Mouse (Mus musculus): ENCODE data around the gene Spock1. TPM values are rescaled to one million over a fixed set of nuclear protein-coding genes. Genes with fewer than 3 reads are reported as not detected.

Gene Spock1
- polyA plus RNA-seq, 1 experiment from 2014 or later = 1.6 TPM

GRCm38 (mm10) chr13:57937463-57938229 is 29.5 kb upstream of the Spock1 start:
- H3K9ac ChIP-seq (ENCODE audit: low read length) = no peak overlapping the region
- H3K27me3 ChIP-seq (ENCODE audit: control insufficient read depth, insufficient read depth, low read length) = no peaks in the 10 kb centered on the region
- H3K9me3 ChIP-seq (ENCODE audit: control insufficient read depth, low read length) = no peaks in the 10 kb centered on the region
- ATAC-seq (ENCODE audit: low FRiP score, low TSS enrichment) = no peak
- no peak for TF ChIP-seq EP300 (optimal IDR thresholded peaks at IDR 0.05)
- WGBS = 78% methylated on average over 4 of the region's 4 CpGs
- no peak overlapping the region for H3K4me2 ChIP-seq (replicated peaks; ENCODE audit: low read depth)
- H3K4me3 ChIP-seq (ENCODE audit: low read depth, low read length) = no peak overlapping the region
- DNase-seq (ENCODE audit: low spot score) = no peak
- H3K36me3 ChIP-seq (ENCODE audit: control insufficient read depth, insufficient read depth, low read length) = no peaks in the 10 kb centered on the region
- H3K4me1 ChIP-seq (replicated peaks; ENCODE audit: control insufficient read depth, insufficient read depth) = no peaks in the 10 kb centered on the region
- H3K27ac ChIP-seq (replicated peaks) = no peak overlapping the region

DNA sequence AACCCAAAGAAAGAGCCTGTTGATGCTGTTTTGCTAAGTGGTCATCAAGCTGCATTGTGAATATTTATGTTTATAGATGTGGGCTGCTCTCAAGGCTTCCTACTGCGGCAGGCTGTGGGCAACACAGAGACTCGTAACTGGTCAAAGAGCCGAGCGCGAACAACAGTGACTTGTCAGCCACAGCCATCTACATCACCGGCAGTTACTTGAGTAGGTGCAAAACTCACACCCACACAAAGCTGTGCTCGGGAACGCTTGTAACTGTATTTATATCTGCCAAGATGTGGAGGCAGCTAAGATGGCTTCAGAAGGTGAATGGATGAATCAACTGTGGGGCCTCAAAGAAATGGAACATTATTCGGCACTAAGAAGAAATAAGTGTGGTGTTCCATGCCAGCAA is 23.9 kb upstream of the Spock1 start:
- no peaks in the 10 kb centered on the region for H3K4me1 ChIP-seq (replicated peaks; ENCODE audit: control insufficient read depth, insufficient read depth)
- H3K4me3 ChIP-seq (ENCODE audit: low read depth, low read length) = no peak overlapping the region
- TF ChIP-seq CTCF (IDR thresholded peaks at IDR 0.05; ENCODE audit: low read depth) = no peak
- TF ChIP-seq EP300 (optimal IDR thresholded peaks at IDR 0.05) = no peak
- no peaks in the 10 kb centered on the region for H3K9me3 ChIP-seq (ENCODE audit: control insufficient read depth, low read length)
- no peak overlapping the region for H3K27ac ChIP-seq (replicated peaks)
- no peak for ATAC-seq (ENCODE audit: low FRiP score, low TSS enrichment)
- H3K4me2 ChIP-seq (replicated peaks; ENCODE audit: low read depth) = no peak overlapping the region
- H3K27me3 ChIP-seq (ENCODE audit: control insufficient read depth, insufficient read depth, low read length) = no peaks in the 10 kb centered on the region
- H3K36me3 ChIP-seq (ENCODE audit: control insufficient read depth, insufficient read depth, low read length) = no peaks in the 10 kb centered on the region
- 89% methylated on average over 9 of the region's 9 CpGs for WGBS
- no peak for DNase-seq (ENCODE audit: low spot score)
- H3K9ac ChIP-seq (ENCODE audit: low read length) = no peak overlapping the region

GRCm38 (mm10) chr13:57931376-57931775 is 23.2 kb upstream of the Spock1 start:
- Histone ChIP-seq H3K4me3 (ENCODE audit: low read depth, low read length) (no peak overlapping the region), H3K27me3 (ENCODE audit: control insufficient read depth, insufficient read depth, low read length) (no peaks in the 10 kb centered on the region)
- TF ChIP-seq CTCF (IDR thresholded peaks at IDR 0.05; ENCODE audit: low read depth) = no peak
- TF ChIP-seq EP300 (optimal IDR thresholded peaks at IDR 0.05) = no peak

GRCm38 (mm10) chr13:57930720-57931119 is 22.6 kb upstream of the Spock1 start:
- DNase-seq (ENCODE audit: low spot score) (no peak), ATAC-seq (ENCODE audit: low FRiP score, low TSS enrichment) (no peak)
- no peak overlapping the region for H3K27ac ChIP-seq (replicated peaks)
- H3K9me3 ChIP-seq (ENCODE audit: control insufficient read depth, low read length) = no peaks in the 10 kb centered on the region
- no peaks in the 10 kb centered on the region for H3K36me3 ChIP-seq (ENCODE audit: control insufficient read depth, insufficient read depth, low read length)
- TF ChIP-seq CTCF (IDR thresholded peaks at IDR 0.05; ENCODE audit: low read depth) (no peak), EP300 (optimal IDR thresholded peaks at IDR 0.05) (no peak)
- no peaks in the 10 kb centered on the region for H3K4me1 ChIP-seq (replicated peaks; ENCODE audit: control insufficient read depth, insufficient read depth)
- no peaks in the 10 kb centered on the region for H3K27me3 ChIP-seq (ENCODE audit: control insufficient read depth, insufficient read depth, low read length)
- H3K4me2 ChIP-seq (replicated peaks; ENCODE audit: low read depth) = no peak overlapping the region
- H3K9ac ChIP-seq (ENCODE audit: low read length) = no peak overlapping the region
- 54% methylated on average over 5 of the region's 5 CpGs for WGBS
- H3K4me3 ChIP-seq (ENCODE audit: low read depth, low read length) = no peak overlapping the region

More at GRCm38 (mm10) chr13:57931376-57931775, 23.2 kb upstream of the Spock1 start:
- Histone ChIP-seq H3K36me3 (ENCODE audit: control insufficient read depth, insufficient read depth, low read length) (no peaks in the 10 kb centered on the region), H3K27ac (replicated peaks) (no peak overlapping the region), H3K9ac (ENCODE audit: low read length) (no peak overlapping the region), H3K4me2 (replicated peaks; ENCODE audit: low read depth) (no peak overlapping the region), H3K4me1 (replicated peaks; ENCODE audit: control insufficient read depth, insufficient read depth) (no peaks in the 10 kb centered on the region), H3K9me3 (ENCODE audit: control insufficient read depth, low read length) (no peaks in the 10 kb centered on the region)
- ATAC-seq (ENCODE audit: low FRiP score, low TSS enrichment) = no peak
- 73% methylated on average over 3 of the region's 3 CpGs for WGBS
- DNase-seq (ENCODE audit: low spot score) = no peak

DNA sequence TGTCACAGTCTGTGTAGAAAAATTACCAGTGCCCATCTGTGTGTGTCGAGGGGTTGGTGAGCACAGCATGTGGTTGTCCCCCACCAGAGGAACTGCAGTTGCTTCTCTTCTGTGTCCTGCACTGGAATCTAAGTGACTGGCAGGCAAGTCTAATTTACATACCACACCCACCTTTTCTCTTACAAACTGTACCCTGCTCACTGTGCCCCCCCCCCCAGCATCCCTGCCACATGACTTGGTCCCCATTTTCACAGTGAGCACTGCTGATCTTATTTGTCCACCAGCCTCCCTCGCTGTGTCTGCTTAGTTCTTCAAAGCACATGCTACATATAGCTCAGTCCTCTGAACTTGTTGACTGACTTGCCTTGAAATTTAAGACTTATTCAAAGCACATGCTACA is 22.2 kb upstream of the Spock1 start:
- no peak overlapping the region for H3K4me2 ChIP-seq (replicated peaks; ENCODE audit: low read depth)
- 55% methylated on average over 2 of the region's 2 CpGs for WGBS
- ATAC-seq (ENCODE audit: low FRiP score, low TSS enrichment) (no peak), DNase-seq (ENCODE audit: low spot score) (no peak)
- no peak overlapping the region for H3K9ac ChIP-seq (ENCODE audit: low read length)
- no peaks in the 10 kb centered on the region for H3K27me3 ChIP-seq (ENCODE audit: control insufficient read depth, insufficient read depth, low read length)
- no peak overlapping the region for H3K4me3 ChIP-seq (ENCODE audit: low read depth, low read length)
- no peaks in the 10 kb centered on the region for H3K9me3 ChIP-seq (ENCODE audit: control insufficient read depth, low read length)
- no peaks in the 10 kb centered on the region for H3K36me3 ChIP-seq (ENCODE audit: control insufficient read depth, insufficient read depth, low read length)
- no peak for TF ChIP-seq EP300 (optimal IDR thresholded peaks at IDR 0.05)
- TF ChIP-seq CTCF (IDR thresholded peaks at IDR 0.05; ENCODE audit: low read depth) = no peak
- no peak overlapping the region for H3K27ac ChIP-seq (replicated peaks)
- H3K4me1 ChIP-seq (replicated peaks; ENCODE audit: control insufficient read depth, insufficient read depth) = no peaks in the 10 kb centered on the region

DNA sequence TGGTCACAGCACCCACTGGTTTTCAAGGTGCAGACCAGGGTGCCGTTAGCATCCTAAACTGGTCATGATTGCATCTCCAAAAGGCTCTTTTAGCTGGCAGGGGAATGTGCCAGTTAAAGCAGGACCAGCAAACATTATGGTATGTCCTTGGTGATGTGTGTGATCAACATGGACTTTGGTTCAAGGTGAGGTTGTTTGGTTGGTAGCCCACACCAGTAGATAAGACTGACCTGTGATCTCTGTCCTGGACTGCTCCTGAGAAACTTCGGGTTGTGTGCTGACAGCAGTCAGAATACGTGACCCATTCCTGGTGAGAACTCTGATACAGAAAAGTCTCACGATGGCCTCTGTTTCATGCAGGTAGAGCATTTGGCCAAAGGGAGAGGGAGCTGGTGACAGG is 11.8 kb upstream of the Spock1 start:
- WGBS = 84% methylated on average over 4 of the region's 4 CpGs
- Histone ChIP-seq H3K27me3 (ENCODE audit: control insufficient read depth, insufficient read depth, low read length) (no peaks in the 10 kb centered on the region), H3K4me2 (replicated peaks; ENCODE audit: low read depth) (no peak overlapping the region), H3K27ac (replicated peaks) (no peak overlapping the region), H3K36me3 (ENCODE audit: control insufficient read depth, insufficient read depth, low read length) (no peaks in the 10 kb centered on the region), H3K9me3 (ENCODE audit: control insufficient read depth, low read length) (no peaks in the 10 kb centered on the region), H3K4me1 (replicated peaks; ENCODE audit: control insufficient read depth, insufficient read depth) (no peaks in the 10 kb centered on the region), H3K4me3 (ENCODE audit: low read depth, low read length) (no peak overlapping the region), H3K9ac (ENCODE audit: low read length) (no peak overlapping the region)
- ATAC-seq (ENCODE audit: low FRiP score, low TSS enrichment) (no peak), DNase-seq (ENCODE audit: low spot score) (no peak)
- TF ChIP-seq CTCF (IDR thresholded peaks at IDR 0.05; ENCODE audit: low read depth) = no peak
- TF ChIP-seq EP300 (optimal IDR thresholded peaks at IDR 0.05) = no peak

All from stomach, postnatal 0 days (tissue).